Mouse (Mus musculus) heart, postnatal 0 days (tissue): ENCODE measurements around the gene Flvcr1. TPM values are rescaled to one million over a fixed set of nuclear protein-coding genes. Genes with fewer than 3 reads are reported as not detected.
A peak's percentile ranks its signal among the peaks of the same experiment; 100 is the strongest.
"Not testable (repeated sequence)": the region's sequence is repeated elsewhere in the genome, so short reads cannot be mapped to it uniquely, and the experiment has no call there.

Experiments
- ATAC-seq: fragments of 200-750 bp; cut with Nextera tagmentation; 2 replicates; pipeline ENCODE4 v1.8.0; 2017; ENCODE audit warnings: low read depth, moderate number of reproducible peaks, moderate library complexity; ENCODE audit not compliant: insufficient read depth
- DNase-seq: peaks from one replicate; pipeline ENCODE4 v3.0.0-alpha.2; 2016; ENCODE audit warnings: low spot score
- H3K27ac ChIP-seq: fragments of 300-500 bp; sonication (generic); 2 replicates; pipeline ENCODE4 v1.5.1; 2014; ENCODE audit warnings: low read depth, mild to moderate bottlenecking
- H3K27me3 ChIP-seq: fragments of 300-500 bp; sonication (generic); 2 replicates; pipeline ENCODE4 v1.6.1; 2014; ENCODE audit warnings: low read length, mixed read lengths; ENCODE audit not compliant: control insufficient read depth, insufficient read depth
- H3K36me3 ChIP-seq: fragments of 300-500 bp; sonication (generic); replicated peaks from 2 replicates; pipeline ENCODE4 v1.6.1; 2014; ENCODE audit warnings: low read length, mixed read lengths; ENCODE audit not compliant: control insufficient read depth, insufficient read depth
- H3K4me1 ChIP-seq: fragments of 300-500 bp; sonication (generic); 2 replicates; pipeline ENCODE4 v1.6.1; 2014; ENCODE audit warnings: antibody characterized with exemption; ENCODE audit not compliant: control insufficient read depth, insufficient read depth
- H3K4me2 ChIP-seq: fragments of 300-500 bp; sonication (generic); 2 replicates; pipeline ENCODE4 v1.6.1; 2014; ENCODE audit warnings: low read depth, mild to moderate bottlenecking, low read length, moderate library complexity
- H3K4me3 ChIP-seq: fragments of 300-500 bp; sonication (generic); 2 replicates; pipeline ENCODE4 v1.5.1; 2014; ENCODE audit warnings: low read depth, low read length
- H3K9ac ChIP-seq: fragments of 300-500 bp; sonication (generic); replicated peaks from 2 replicates; pipeline ENCODE4 v1.6.1; 2014; ENCODE audit warnings: low read depth, low read length, mixed read lengths
- H3K9me3 ChIP-seq: fragments of 300-500 bp; sonication (generic); replicated peaks from 2 replicates; pipeline ENCODE4 v1.6.1; 2016; ENCODE audit warnings: low read length; ENCODE audit not compliant: control insufficient read depth
- CTCF ChIP-seq: IDR thresholded peaks from 2 replicates; pipeline ENCODE4 v1.5.1; 2016; ENCODE audit warnings: antibody characterized with exemption, control low read depth, low read depth
- EP300 ChIP-seq: IDR thresholded peaks from 2 replicates; pipeline ENCODE4 v1.6.1; 2016; ENCODE audit warnings: antibody characterized with exemption, low read depth
- WGBS: fragments of 180-500 bp; shearing (Covaris S2); extraction: QIAGEN DNeasy Blood & Tissue Kit; methylation state at CpG from one replicate; pipeline ENCODE4 v1.1.7; 2014; 5-methylcytosine and 5-hydroxymethylcytosine counted together
- polyA plus RNA-seq: library from polyadenylated mRNA; unstranded; fragments of >200 nt; fragmentation: Nextera tagmentation; extraction: Ambion mirVana; gene quantifications from 2 replicates; pipeline ENCODE4 v1.2.1, GENCODE M21; 2015
- total RNA-seq: library from RNA; depleted of rRNA; stranded (reverse); fragments of >200 nt; gene quantifications from 2 replicates; pipeline ENCODE4 v1.2.3, GENCODE M21; 2014; ENCODE audit warnings: low replicate concordance

Gene Flvcr1
- total and polyA plus RNA-seq, 2 experiments from 2014 or later: 2.4 to 5.2 TPM

DNA sequence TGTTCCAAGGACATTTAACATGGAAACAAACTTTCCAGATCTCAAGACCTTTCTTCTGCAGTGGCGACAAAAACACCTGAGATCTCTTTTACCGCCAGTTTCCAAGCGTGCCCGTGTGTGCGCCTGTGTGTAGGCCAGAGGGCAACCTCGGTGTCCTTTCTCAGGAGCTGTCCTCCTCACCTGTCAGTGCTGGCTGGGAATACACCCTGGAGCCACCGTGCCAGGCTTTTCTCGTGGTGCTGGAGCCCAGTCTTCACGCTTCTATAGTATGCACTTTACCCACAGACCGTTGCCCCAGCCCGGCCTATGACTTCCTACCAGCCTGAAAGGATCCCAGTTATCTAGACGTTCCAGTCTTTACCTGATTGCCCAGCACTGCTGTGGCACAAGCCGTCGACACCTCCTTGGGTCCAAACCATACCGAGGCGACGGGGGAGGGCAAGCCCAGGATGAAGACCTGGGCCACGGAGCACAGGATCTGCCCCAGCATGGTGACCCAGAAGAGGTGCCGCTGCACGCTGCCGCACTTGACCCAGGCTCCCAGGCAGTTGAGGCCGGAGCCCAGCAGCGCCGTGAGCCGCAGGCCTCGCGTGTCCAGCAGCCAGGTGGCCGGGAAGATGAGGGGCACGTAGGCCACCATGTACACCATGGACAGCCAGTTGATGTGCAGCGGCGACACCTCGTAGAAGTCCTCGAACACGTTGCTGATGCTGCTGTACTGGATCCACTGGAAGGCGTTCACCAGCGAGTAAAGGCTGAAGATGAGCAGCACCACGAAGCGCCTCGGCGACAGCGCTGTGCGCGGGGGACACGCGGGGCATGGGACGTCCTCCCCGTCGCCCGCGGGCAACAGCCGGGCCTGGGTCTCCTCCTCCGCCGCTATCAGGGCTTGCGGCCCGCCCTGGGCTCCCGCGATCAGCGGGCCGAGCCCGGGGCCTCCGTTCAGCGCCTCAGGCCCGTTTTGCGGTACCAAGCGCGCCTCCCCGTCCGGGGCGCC, 644 bp downstream of the Flvcr1 start:
- DNase-seq (peak; percentile 24), ATAC-seq (peak; percentile 13)
- H3K9ac ChIP-seq: peak overlapping the region; percentile 79
- no peaks in the 10 kb centered on the region for H3K9me3 ChIP-seq
- H3K4me2 ChIP-seq: peak overlapping the region; percentile 93
- TF ChIP-seq CTCF (no peak), EP300 (no peak)
- H3K27me3 ChIP-seq: no peaks in the 10 kb centered on the region
- peaks cover 18% of the 10 kb centered on the region; the same call in 1 of the 2 replicates for H3K4me1 ChIP-seq
- WGBS: 2% methylated on average over 68 of the region's 69 CpGs
- H3K27ac ChIP-seq: peak overlapping the region; percentile 84
- peaks cover 13% of the 10 kb centered on the region for H3K36me3 ChIP-seq
- peak overlapping the region; percentile 74 for H3K4me3 ChIP-seq

DNA sequence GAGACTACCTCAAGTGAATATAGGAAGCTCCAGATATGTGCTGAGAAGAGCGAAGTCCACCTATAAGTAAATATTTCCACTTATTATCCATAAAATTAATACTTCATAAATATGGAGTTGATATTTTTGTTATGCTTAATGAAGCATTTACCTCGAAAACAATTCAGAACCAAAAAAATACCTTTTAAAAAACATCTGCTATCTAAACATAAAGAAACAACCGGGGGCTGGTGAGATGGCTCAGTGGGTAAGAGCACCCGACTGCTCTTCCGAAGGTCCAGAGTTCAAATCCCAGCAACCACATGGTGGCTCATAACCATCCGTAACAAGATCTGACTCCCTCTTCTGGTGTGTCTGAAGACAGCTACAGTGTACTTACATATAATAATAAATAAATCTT, 2.2 kb downstream of the Flvcr1 start:
- H3K27ac ChIP-seq, ATAC-seq, DNase-seq, H3K9me3 ChIP-seq, H3K9ac ChIP-seq, H3K4me2 ChIP-seq, H3K4me3 ChIP-seq, H3K27me3 ChIP-seq: not testable (repeated sequence)
- H3K36me3 ChIP-seq: peaks cover 17% of the 10 kb centered on the region
- WGBS: 91% methylated on average over 5 of the region's 6 CpGs
- peaks cover 18% of the 10 kb centered on the region; the same call in 1 of the 2 replicates for H3K4me1 ChIP-seq

DNA sequence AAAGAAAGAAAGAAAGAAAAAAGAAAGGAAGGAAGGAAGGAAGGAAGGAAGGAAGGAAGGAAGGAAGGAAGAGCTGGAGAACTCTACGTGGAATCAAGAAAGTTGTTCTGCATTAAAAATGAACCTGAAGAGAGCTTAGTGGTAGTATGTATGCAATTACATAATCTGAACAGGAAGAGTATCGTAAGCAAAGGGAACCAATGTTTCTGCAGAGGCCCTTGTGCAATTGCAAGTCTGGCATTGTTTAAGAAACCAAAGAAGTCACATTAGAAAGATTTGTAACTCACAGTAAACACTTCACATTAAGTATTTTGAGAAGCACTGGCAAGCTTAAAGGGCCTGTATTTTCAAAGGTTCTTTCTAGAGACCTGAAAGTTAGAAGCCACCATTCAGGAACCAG, 2.8 kb downstream of the Flvcr1 start:
- H3K4me2 ChIP-seq: no peak overlapping the region
- no peak overlapping the region for H3K9ac ChIP-seq
- H3K9me3 ChIP-seq: no peaks in the 10 kb centered on the region
- H3K27me3 ChIP-seq: no peaks in the 10 kb centered on the region
- 79% methylated on average over 2 of the region's 2 CpGs for WGBS
- H3K4me1 ChIP-seq: peaks cover 18% of the 10 kb centered on the region; the same call in 1 of the 2 replicates
- ATAC-seq (no peak), DNase-seq (no peak)
- TF ChIP-seq CTCF (no peak), EP300 (no peak)
- H3K27ac ChIP-seq: no peak overlapping the region
- H3K4me3 ChIP-seq: no peak overlapping the region
- peaks cover 17% of the 10 kb centered on the region for H3K36me3 ChIP-seq

DNA sequence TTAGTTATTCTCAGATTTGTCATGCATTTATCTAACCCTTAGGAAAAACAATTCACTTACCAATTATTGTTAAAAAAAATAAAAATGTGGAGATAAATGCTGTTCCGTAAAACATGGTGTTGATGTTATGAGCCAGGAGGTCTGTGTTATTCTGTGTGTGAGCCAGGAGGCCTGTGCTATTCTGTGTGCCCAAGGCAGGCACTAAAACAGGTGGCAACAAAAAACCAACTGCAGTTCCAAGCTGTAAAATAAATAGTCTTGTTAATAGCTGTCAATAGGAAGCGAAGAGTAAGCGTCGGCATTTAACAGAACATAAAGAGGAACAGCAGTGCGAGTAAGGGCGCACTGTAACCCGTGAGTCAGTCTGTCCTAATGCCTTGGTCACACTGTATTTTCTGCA, 4.9 kb downstream of the Flvcr1 start:
- peaks cover 24% of the 10 kb centered on the region for H3K36me3 ChIP-seq
- no peak for DNase-seq
- H3K9ac ChIP-seq: no peak overlapping the region
- H3K4me1 ChIP-seq: 0 out of 2 replicates have a peak, but pooled peaks cover 13% of the 10 kb centered on the region
- no peaks in the 10 kb centered on the region for H3K9me3 ChIP-seq
- no peak overlapping the region for H3K4me2 ChIP-seq
- ATAC-seq: no peak
- no peaks in the 10 kb centered on the region for H3K27me3 ChIP-seq
- H3K4me3 ChIP-seq: no peak overlapping the region
- 93% methylated on average over 7 of the region's 7 CpGs for whole genome bisulfite sequencing
- no peak overlapping the region for H3K27ac ChIP-seq
- TF ChIP-seq CTCF: no peak
- no peak for TF ChIP-seq EP300

DNA sequence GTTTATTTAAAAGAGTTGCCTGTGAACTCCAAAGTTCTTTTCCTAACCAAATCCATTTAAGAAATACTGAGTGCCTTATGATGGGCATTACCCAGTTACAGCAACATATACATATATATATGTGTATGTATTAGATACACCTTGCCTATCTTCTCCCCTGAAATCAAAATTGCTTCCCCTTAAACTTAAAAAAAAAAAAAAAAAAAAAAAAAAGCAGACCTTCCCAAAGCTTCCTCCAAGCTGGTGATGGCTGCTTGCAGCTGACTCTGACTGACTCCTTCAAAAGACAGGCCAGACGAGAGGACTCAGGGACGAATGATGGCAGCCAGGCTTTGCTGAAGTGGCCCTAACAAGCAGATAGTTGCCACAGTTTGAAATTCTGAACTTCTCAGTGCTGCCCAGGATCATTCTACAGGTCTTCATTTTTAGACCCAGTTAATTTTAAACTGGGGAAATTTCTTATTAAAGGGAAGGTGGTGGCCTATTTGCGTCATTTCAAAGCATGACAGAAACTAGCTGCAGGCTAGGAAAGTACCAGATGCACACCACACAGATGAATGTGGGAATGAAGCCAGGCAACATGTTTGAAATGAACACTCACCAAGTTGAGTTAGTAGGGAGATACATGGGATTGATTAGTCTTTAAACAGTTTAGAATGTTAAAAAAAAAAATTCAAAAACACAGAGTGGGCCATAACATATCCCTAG, 5.6 kb downstream of the Flvcr1 start:
- no peak for TF ChIP-seq EP300
- TF ChIP-seq CTCF: no peak
- H3K9me3 ChIP-seq: no peaks in the 10 kb centered on the region
- ATAC-seq: no peak
- no peak for DNase-seq
- 0 out of 2 replicates have a peak, but pooled peaks cover 11% of the 10 kb centered on the region for H3K4me1 ChIP-seq
- 78% methylated on average over 3 of the region's 3 CpGs for WGBS
- H3K27me3 ChIP-seq: no peaks in the 10 kb centered on the region
- H3K36me3 ChIP-seq: peaks cover 24% of the 10 kb centered on the region
- H3K4me2 ChIP-seq: no peak overlapping the region
- H3K27ac ChIP-seq: no peak overlapping the region
- H3K9ac ChIP-seq: no peak overlapping the region
- H3K4me3 ChIP-seq: no peak overlapping the region
